Mouse (Mus musculus): ENCODE results near the gene Olfr70. TPM values are rescaled to one million over a fixed set of nuclear protein-coding genes. Genes with fewer than 3 reads are reported as not detected.

Olfr70 gene
- polyA plus RNA-seq, 1 experiment from 2014 or later, result 0.08 TPM

DNA sequence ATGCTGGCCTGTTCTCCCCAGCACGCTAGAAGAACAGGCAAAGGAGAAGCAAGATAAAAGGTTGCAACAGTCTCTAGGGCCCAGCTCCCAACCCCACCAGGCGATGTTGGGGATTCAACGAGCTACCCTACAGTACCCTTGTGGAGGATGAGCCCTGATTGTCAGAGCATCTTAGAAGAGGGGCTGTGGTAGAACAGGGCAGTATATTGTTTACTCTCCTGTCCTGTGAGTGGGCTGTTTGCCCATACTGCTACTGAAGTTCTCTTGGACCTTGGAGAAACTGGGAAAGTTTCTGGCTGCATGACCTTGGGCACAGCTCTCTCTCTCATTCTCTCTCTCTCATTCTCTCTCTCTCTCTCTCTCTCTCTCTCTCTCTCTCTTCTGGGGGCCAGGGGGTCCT lies 28.5 kb upstream of the Olfr70 start:
- ATAC-seq (ENCODE audit: insufficient number of reproducible peaks, insufficient read depth, low FRiP score, low TSS enrichment, low read depth), result no peak
- Histone ChIP-seq H3K9me3 (no peaks in the 10 kb centered on the region), H3K4me2 (no peak overlapping the region), H3K27ac (no peak overlapping the region), H3K4me1 (replicated peaks) (peaks cover 22% of the 10 kb centered on the region), H3K9ac (replicated peaks) (no peak overlapping the region), H3K27me3 (no peaks in the 10 kb centered on the region), H3K4me3 (replicated peaks) (no peak overlapping the region), H3K36me3 (no peaks in the 10 kb centered on the region)
- WGBS, result 70% methylated on average over 3 of the region's 3 CpGs

DNA sequence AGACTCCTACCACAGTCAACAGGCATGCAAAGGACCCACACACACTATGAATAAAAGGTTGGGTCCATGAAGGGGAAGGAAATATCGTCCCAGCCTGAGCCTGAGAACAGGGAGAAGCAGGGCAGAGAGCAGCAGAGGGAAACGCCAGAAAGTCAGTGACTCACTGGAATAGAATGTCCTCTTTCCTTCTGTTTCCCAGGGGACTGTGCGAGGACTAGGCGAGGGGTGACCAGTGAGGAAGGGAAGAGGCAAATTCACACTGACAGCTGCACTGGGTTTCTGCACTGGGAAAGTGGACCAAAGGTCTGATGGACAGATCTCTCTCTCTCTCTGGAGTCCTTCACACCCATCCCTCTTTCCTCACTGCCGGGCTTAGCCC lies 28.0 kb upstream of the Olfr70 start:
- WGBS, result 55% methylated on average over 5 of the region's 5 CpGs

GRCm38 (mm10) chr4:43727718-43728575 lies 27.3 kb upstream of the Olfr70 start:
- H3K27ac ChIP-seq, result no peak overlapping the region
- H3K4me3 ChIP-seq (replicated peaks), result no peak overlapping the region
- no peaks in the 10 kb centered on the region for H3K27me3 ChIP-seq
- H3K4me1 ChIP-seq (replicated peaks), result peaks cover 22% of the 10 kb centered on the region
- H3K36me3 ChIP-seq, result no peaks in the 10 kb centered on the region
- H3K9ac ChIP-seq (replicated peaks), result no peak overlapping the region
- no peak for ATAC-seq (ENCODE audit: insufficient number of reproducible peaks, insufficient read depth, low FRiP score, low TSS enrichment, low read depth)
- H3K4me2 ChIP-seq, result no peak overlapping the region
- WGBS, result 69% methylated on average over 7 of the region's 7 CpGs
- H3K9me3 ChIP-seq, result no peaks in the 10 kb centered on the region

More for the DNA sequence above, 28.0 kb upstream of the Olfr70 start:
- H3K4me2 ChIP-seq, result no peak overlapping the region
- no peaks in the 10 kb centered on the region for H3K9me3 ChIP-seq
- no peak overlapping the region for H3K4me3 ChIP-seq (replicated peaks)
- H3K27me3 ChIP-seq, result no peaks in the 10 kb centered on the region
- H3K9ac ChIP-seq (replicated peaks), result no peak overlapping the region
- H3K4me1 ChIP-seq (replicated peaks), result peaks cover 22% of the 10 kb centered on the region
- no peak for ATAC-seq (ENCODE audit: insufficient number of reproducible peaks, insufficient read depth, low FRiP score, low TSS enrichment, low read depth)
- no peaks in the 10 kb centered on the region for H3K36me3 ChIP-seq
- no peak overlapping the region for H3K27ac ChIP-seq

GRCm38 (mm10) chr4:43726995-43727394 lies 26.4 kb upstream of the Olfr70 start, which contains the start of gene Hrct1:
Gene Hrct1, plus strand, starts transcription at chr4:43727188.
- H3K9ac ChIP-seq (replicated peaks), result no peak within 1 kb of the TSS
- no peaks in the 10 kb centered on the region for H3K9me3 ChIP-seq
- WGBS, result 39% methylated on average over 3 of the region's 3 CpGs
- H3K36me3 ChIP-seq, result no peaks in the 10 kb centered on the region
- no peaks in the 10 kb centered on the region for H3K27me3 ChIP-seq
- H3K4me1 ChIP-seq (replicated peaks), result peaks cover 14% of the 10 kb centered on the region; the same call in 1 of the 2 replicates
- H3K27ac ChIP-seq, result no peak within 1 kb of the TSS
- H3K4me2 ChIP-seq, result no peak within 1 kb of the TSS
- no peak for ATAC-seq (ENCODE audit: insufficient number of reproducible peaks, insufficient read depth, low FRiP score, low TSS enrichment, low read depth)
- no peak within 1 kb of the TSS for H3K4me3 ChIP-seq (replicated peaks)

GRCm38 (mm10) chr4:43726228-43726993 lies 25.8 kb upstream of the Olfr70 start:
- H3K4me3 ChIP-seq (replicated peaks), result no peak overlapping the region
- ATAC-seq (ENCODE audit: insufficient number of reproducible peaks, insufficient read depth, low FRiP score, low TSS enrichment, low read depth), result no peak

GRCm38 (mm10) chr4:43724764-43725163 lies 24.2 kb upstream of the Olfr70 start:
- Histone ChIP-seq H3K4me1 (replicated peaks) (peaks cover 11% of the 10 kb centered on the region), H3K27me3 (no peaks in the 10 kb centered on the region), H3K27ac (no peak overlapping the region), H3K4me3 (replicated peaks) (no peak overlapping the region), H3K9me3 (no peaks in the 10 kb centered on the region), H3K36me3 (no peaks in the 10 kb centered on the region), H3K9ac (replicated peaks) (no peak overlapping the region), H3K4me2 (no peak overlapping the region)
- 43% methylated on average over 1 of the region's 1 CpGs for WGBS
- no peak for ATAC-seq (ENCODE audit: insufficient number of reproducible peaks, insufficient read depth, low FRiP score, low TSS enrichment, low read depth)

More at GRCm38 (mm10) chr4:43726228-43726993, 25.8 kb upstream of the Olfr70 start:
- peaks cover 14% of the 10 kb centered on the region; the same call in 1 of the 2 replicates for H3K4me1 ChIP-seq (replicated peaks)
- no peaks in the 10 kb centered on the region for H3K36me3 ChIP-seq
- H3K27ac ChIP-seq, result no peak overlapping the region
- 70% methylated on average over 12 of the region's 12 CpGs for whole genome bisulfite sequencing
- H3K4me2 ChIP-seq, result no peak overlapping the region
- H3K27me3 ChIP-seq, result no peaks in the 10 kb centered on the region
- no peaks in the 10 kb centered on the region for H3K9me3 ChIP-seq
- no peak overlapping the region for H3K9ac ChIP-seq (replicated peaks)

DNA sequence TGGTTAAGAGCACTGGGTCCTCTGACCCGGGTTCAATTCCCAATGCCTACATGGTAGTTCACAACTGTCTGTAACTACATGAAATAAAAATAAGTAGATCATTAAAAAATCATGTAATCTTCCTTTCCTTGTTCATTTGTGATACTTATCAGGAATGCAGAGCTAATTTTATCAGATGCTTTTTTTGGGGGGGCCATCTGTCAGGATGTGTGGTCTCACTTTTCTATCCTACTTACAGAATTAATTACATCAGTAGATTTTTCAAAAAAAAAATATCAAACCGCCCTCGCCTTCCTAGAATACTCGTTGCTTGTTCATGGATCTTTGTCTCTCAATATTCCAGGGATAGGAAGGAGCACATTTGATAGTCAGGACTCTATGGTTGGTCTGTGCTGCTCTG lies 21.6 kb upstream of the Olfr70 start:
- 91% methylated on average over 4 of the region's 4 CpGs for WGBS

GRCm38 (mm10) chr4:43720491-43721228 lies 20.1 kb upstream of the Olfr70 start:
- H3K27me3 ChIP-seq, result 0 out of 2 replicates have a peak, but pooled peaks cover 2% of the 10 kb centered on the region
- no peak overlapping the region for H3K9ac ChIP-seq (replicated peaks)
- H3K4me3 ChIP-seq (replicated peaks), result no peak overlapping the region
- WGBS, result 55% methylated on average over 15 of the region's 16 CpGs
- peaks cover 7% of the 10 kb centered on the region for H3K4me1 ChIP-seq (replicated peaks)
- H3K4me2 ChIP-seq, result no peak overlapping the region
- ATAC-seq (ENCODE audit: insufficient number of reproducible peaks, insufficient read depth, low FRiP score, low TSS enrichment, low read depth), result no peak
- no peak overlapping the region for H3K27ac ChIP-seq
- H3K36me3 ChIP-seq, result no peaks in the 10 kb centered on the region
- H3K9me3 ChIP-seq, result no peaks in the 10 kb centered on the region

More for the DNA sequence above, 21.6 kb upstream of the Olfr70 start:
- Histone ChIP-seq H3K4me1 (replicated peaks) (peaks cover 10% of the 10 kb centered on the region), H3K27me3 (no peaks in the 10 kb centered on the region), H3K4me3 (replicated peaks) (no peak overlapping the region), H3K27ac (no peak overlapping the region), H3K36me3 (no peaks in the 10 kb centered on the region), H3K9me3 (no peaks in the 10 kb centered on the region), H3K4me2 (no peak overlapping the region), H3K9ac (replicated peaks) (no peak overlapping the region)
- no peak for ATAC-seq (ENCODE audit: insufficient number of reproducible peaks, insufficient read depth, low FRiP score, low TSS enrichment, low read depth)

DNA sequence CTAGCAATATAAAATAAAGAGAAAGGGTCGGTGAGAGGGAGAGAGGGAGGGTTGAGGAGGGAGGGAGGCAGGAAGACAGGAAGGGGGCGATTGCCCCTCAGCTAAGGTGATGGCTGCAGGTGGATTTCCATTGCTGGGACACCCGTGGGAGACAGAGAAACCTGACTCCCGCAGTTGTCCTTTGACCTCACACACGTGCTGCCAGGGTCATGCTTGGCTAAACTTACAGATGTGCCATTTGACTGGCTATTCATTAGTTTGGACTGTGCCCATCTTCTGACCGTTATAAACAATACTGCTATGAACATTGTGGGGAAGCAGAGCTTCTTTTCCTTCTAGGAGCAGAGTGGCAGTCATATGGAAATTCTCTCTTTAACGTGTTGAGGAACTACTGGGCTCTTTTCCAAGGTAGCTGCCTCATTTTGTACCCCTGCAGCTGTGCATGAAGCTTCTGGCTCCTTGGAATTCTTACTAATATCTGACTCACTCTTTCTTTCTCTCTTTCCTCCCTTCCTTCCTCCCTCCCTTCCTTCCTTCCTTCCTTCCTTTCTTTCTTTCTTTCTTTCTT lies 13.1 kb upstream of the Olfr70 start:
- no peak overlapping the region for H3K4me3 ChIP-seq (replicated peaks)
- no peaks in the 10 kb centered on the region for H3K4me1 ChIP-seq (replicated peaks)
- H3K9me3 ChIP-seq, result no peaks in the 10 kb centered on the region
- no peak overlapping the region for H3K27ac ChIP-seq
- peaks cover 19% of the 10 kb centered on the region; the same call in 1 of the 2 replicates for H3K27me3 ChIP-seq
- no peak for ATAC-seq (ENCODE audit: insufficient number of reproducible peaks, insufficient read depth, low FRiP score, low TSS enrichment, low read depth)
- H3K36me3 ChIP-seq, result no peaks in the 10 kb centered on the region
- 36% methylated on average over 7 of the region's 7 CpGs for WGBS
- H3K4me2 ChIP-seq, result no peak overlapping the region
- no peak overlapping the region for H3K9ac ChIP-seq (replicated peaks)

DNA sequence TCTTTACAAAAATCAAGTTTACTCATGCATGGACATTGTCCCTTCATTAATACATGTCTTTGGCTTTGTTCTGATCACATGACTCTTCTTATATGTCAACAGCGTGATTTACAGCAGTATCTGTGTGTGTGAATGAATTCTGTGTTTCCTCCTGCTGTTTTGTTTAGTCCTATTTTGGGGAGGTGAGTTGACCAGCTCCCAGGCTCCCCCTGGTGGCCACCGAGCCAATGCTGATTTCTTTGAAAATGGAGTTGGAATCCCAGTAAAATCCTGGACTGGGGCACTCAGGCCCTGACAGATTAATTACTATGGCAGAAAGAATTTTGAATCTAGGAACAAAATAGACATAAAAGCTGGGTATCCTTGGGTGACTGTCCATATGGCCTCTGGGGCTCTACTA lies 11.2 kb upstream of the Olfr70 start:
- Histone ChIP-seq H3K27ac (no peak overlapping the region), H3K4me2 (no peak overlapping the region), H3K36me3 (no peaks in the 10 kb centered on the region), H3K4me1 (replicated peaks) (no peaks in the 10 kb centered on the region), H3K27me3 (peaks cover 19% of the 10 kb centered on the region; the same call in 1 of the 2 replicates), H3K9ac (replicated peaks) (no peak overlapping the region), H3K4me3 (replicated peaks) (no peak overlapping the region), H3K9me3 (no peaks in the 10 kb centered on the region)
- 6% methylated on average over 2 of the region's 2 CpGs for WGBS
- ATAC-seq (ENCODE audit: insufficient number of reproducible peaks, insufficient read depth, low FRiP score, low TSS enrichment, low read depth), result no peak
